Mouse (Mus musculus): ENCODE results near the gene Parp6.

DNA sequence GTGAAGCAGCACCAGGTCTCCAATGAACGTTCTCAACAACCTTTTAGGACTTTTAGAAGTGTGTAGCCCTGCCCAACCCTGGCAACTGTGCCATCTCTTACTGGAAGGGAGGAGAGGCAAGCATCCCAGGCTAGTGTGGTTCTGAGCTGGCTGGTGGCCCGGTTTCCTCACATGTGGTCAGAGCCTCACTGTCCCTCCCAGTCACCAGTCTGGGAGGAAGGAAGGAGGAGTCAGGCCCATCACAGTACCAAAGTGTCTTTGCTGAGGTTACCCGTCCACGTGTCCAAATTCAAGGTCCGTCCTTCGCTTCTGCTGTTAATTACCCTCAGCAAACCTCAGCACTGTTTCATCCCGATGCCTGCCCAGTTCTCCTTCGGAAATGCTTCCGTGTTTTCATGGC lies 75.1 kb downstream of the Parp6 start:
- no peak for TF ChIP-seq CTCF (IDR thresholded peaks at IDR 0.05; ENCODE audit: low read depth)
- no peak for TF ChIP-seq EP300 (IDR thresholded peaks at IDR 0.05; ENCODE audit: low read depth)
